Mouse (Mus musculus) left cerebral cortex, postnatal 4 days (tissue): ENCODE data around the gene Tchp. TPM values are rescaled to one million over a fixed set of nuclear protein-coding genes. Genes with fewer than 3 reads are reported as not detected.

Experiments used
- DNase-seq: peaks from one replicate; pipeline ENCODE4 v3.0.0-alpha.2; 2022
- intact Hi-C: fragments of 180-260 bp; cut with DNase I; formaldehyde crosslinking; loops from one replicate; pipeline ENCODE4 v1.15.1; 2025
- total RNA-seq, 2 experiments: library from RNA; stranded (reverse); gene quantifications; 2 replicates each; pipeline ENCODE4 v1.2.3; 2021

The Tchp gene
- 10 to 100 TPM; 12.7 to 14.6 TPM for total RNA-seq

- DNase-seq = peak; percentile 96
- intact Hi-C loops = no loop called here
These were observed at the start of gene Tchp for GRCm38 (mm10) chr5:114707265-114708068. Gene Tchp (plus strand): TSS chr5:114707760.

- DNase-seq = no peak
- intact Hi-C loops = no loop called here
These were observed 49.3 kb upstream of the Tchp start, which contains the start of gene Trpv4 for GRCm38 (mm10) chr5:114658255-114658654. Gene Trpv4 (minus strand): TSS chr5:114658421.

DNA sequence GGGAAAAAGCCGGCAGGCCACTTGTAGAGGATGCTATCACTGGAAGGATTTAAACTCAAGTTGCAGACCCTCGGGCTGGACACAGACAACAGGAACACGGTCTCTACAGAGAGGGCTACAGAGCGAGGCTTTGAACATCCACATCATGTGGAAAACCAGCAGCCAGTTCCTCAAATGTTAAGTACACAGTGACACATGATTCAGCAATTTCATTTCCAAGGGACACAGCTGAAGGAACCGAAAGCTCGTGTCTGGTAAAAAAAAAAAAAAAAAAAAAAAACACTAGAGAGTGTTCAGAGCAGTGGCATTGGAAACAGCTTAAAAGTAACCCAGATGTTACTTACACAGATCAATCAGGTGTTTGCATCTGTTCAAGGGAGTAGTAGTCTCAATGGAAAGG is 46.5 kb upstream of the Tchp start:
- intact Hi-C loops = no loop called here
- no peak for DNase-seq

- intact Hi-C loops = no loop called here
- DNase-seq = no peak
These were observed 43.4 kb upstream of the Tchp start for GRCm38 (mm10) chr5:114664139-114664538.

DNA sequence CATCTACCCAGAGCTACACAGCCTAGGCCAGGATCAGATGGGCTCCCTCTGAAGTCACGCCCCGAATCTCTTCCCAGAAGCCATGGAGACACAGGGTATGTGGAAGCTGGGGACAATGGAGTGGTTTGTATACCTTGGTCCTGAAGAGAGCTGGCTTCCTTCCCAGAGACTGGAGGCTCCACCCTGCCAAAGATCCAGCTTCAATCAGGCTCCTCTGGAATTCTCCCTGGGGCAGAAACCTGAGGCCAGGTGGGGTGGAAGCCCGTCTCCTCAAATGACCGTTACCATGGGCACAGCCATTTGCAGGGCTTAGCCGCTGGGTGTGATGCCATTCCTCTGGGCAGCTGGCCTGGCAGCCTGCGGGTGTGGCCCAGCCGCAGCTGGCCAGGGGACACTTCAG is 42.8 kb upstream of the Tchp start:
- intact Hi-C loops = no loop called here
- no peak for DNase-seq

DNA sequence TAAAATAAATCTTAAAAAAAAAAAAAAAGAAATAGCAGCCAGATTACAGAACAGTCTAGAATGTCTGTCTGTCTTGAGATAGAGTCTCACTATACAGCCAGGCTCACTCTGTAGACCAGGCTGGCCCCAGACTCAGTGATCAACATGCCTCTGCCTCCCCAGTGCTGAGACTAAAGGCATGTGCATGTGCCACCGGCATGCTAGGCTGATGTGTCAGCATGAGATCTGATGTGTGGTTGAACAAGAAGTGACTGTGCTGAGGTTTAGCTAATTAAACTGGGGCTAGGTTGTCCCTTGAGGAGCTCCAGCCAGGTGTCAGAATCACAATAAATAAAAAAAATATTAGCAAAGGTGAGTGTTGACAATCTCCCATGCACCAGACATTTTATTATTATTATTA is 40.9 kb upstream of the Tchp start:
- no peak for DNase-seq

GRCm38 (mm10) chr5:114667228-114667856 is 40.2 kb upstream of the Tchp start:
- peak; percentile 99 for DNase-seq
- intact Hi-C loops = no loop called here

More for the DNA sequence above, 40.9 kb upstream of the Tchp start:
- intact Hi-C loops = no loop called here

GRCm38 (mm10) chr5:114669014-114669413 is 38.5 kb upstream of the Tchp start:
- intact Hi-C loops = no loop called here
- DNase-seq = no peak

DNA sequence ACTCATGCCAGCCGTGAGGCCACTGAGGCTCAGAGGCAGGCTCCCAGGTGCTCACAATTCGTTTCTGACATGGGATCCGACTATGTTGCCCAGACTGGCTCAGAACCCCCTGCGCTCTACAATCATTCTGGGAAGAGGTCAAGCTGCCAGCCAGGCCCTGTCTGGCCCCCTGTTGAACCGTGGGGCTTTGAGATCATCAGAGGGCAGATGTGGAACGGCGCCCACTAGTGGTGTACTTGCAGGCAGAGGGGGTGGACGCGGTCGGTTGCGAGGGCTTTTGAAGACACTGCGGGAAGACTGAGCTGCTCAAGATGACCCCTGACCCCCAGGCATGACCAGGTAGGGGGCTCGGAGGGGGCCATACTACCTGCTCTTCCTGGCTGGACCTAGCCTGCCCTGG is 34.4 kb upstream of the Tchp start:
- intact Hi-C loops = no loop called here
- DNase-seq = no peak

- intact Hi-C loops = no loop called here
- no peak for DNase-seq
These were observed 33.0 kb upstream of the Tchp start for GRCm38 (mm10) chr5:114674594-114674993.

- DNase-seq = peak; percentile 46
- intact Hi-C loops = no loop called here
These were observed 27.5 kb upstream of the Tchp start for GRCm38 (mm10) chr5:114679841-114680591.

- intact Hi-C loops = no loop called here
- DNase-seq = no peak
These were observed 26.8 kb upstream of the Tchp start for GRCm38 (mm10) chr5:114680676-114681285.

GRCm38 (mm10) chr5:114681717-114682116 is 25.8 kb upstream of the Tchp start:
- peak; percentile 38 for DNase-seq
- intact Hi-C loops = no loop called here

- no peak for DNase-seq
- intact Hi-C loops = no loop called here
These were observed 21.6 kb upstream of the Tchp start for GRCm38 (mm10) chr5:114685986-114686385.

DNA sequence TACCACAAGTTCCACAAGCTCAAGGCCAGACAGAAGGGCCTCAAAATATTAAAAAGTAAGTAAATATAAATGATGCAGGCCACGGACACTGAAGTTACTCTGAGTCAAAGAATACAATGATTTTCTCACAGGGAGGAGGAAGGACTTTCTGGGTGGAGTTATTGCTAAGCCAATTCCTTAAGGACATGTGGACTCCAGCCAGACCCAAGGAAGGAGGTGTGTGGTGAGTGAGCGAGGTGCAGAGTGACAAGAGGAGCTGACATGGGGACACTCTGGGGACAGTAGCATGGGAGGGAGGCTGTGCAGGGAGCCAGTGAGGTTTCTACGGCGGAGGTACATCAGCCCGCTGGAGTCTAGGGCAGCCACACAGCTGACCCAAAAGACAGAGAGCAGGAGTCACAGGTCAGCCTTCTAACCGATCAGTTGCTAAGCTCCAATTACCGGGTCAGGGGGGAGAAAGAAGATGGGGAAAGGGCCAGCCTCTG is 20.8 kb upstream of the Tchp start:
- intact Hi-C loops = no loop called here
- DNase-seq = no peak

GRCm38 (mm10) chr5:114687901-114688300 is 19.7 kb upstream of the Tchp start:
- intact Hi-C loops = no loop called here
- no peak for DNase-seq

DNA sequence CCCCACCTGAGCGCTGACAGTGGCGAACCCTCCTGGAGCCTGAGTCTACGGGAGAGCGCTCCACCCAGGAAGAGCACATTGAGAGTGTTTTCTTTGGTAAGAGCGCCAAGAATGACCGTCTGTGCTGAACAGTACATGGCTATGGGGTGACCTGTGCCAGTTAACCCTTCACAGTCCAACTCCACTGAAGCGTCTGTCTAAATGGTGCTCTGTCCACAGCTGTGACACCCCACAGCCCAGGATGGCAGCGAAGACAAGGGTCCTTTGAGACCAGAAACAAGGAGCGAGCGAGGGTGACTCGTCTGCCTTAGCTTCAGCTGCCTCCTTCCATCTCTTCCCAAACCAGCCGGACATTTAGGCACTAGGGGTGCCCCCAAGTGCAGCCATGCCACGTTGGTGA is 18.9 kb upstream of the Tchp start:
- DNase-seq = no peak

GRCm38 (mm10) chr5:114689700-114690366 is 17.7 kb upstream of the Tchp start:
- no peak for DNase-seq
- intact Hi-C loops = no loop called here

More for the DNA sequence above, 18.9 kb upstream of the Tchp start:
- intact Hi-C loops = no loop called here

- DNase-seq = peak; percentile 94
- intact Hi-C loops = no loop called here
These were observed 16.7 kb upstream of the Tchp start, which contains the start of gene Gltp for GRCm38 (mm10) chr5:114690633-114691567. Gene Gltp (minus strand): TSS chr5:114690984.
